Mouse (Mus musculus): ENCODE data around the gene Hist2h2ab. TPM values are rescaled to one million over a fixed set of nuclear protein-coding genes. Genes with fewer than 3 reads are reported as not detected.

Gene Hist2h2ab
- total and polyA plus RNA-seq, 2 experiments from 2014 or later, result 166 TPM; not detected in 1

DNA sequence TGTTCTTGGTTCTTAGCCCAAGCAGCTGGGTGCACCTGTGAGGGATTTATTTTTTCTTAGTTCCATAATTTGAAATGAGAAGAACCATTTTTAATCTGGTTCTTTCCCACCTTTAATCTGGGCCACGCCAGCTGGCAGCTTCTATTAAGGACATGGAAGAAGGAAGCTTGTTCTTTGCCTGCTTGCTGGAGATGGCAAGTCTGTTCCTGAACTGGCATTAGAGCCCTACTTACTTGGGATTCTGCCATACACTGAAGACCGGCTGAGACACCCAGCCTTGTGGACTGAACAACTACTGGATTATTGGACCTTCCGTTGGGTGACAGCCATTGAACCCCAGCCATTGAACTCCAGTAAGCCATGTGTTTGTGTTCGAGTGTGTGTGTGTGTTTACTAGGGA lies 3.1 kb downstream of the Hist2h2ab start:
- ATAC-seq, result no peak
- no peak for DNase-seq
- no peaks in the 10 kb centered on the region for H3K36me3 ChIP-seq (ENCODE audit: insufficient read depth)
- 60% methylated on average over 4 of the region's 4 CpGs for WGBS
- H3K27ac ChIP-seq (ENCODE audit: low read depth, low read length), result no peak overlapping the region
- no peaks in the 10 kb centered on the region for H3K27me3 ChIP-seq (ENCODE audit: insufficient read depth, low read length)
- peaks cover 10% of the 10 kb centered on the region for H3K4me1 ChIP-seq (ENCODE audit: insufficient read depth)
- H3K9ac ChIP-seq, result no peak overlapping the region
- peak overlapping the region; percentile 80 for H3K4me2 ChIP-seq (ENCODE audit: low read depth)
- TF ChIP-seq CTCF (IDR thresholded peaks at IDR 0.05; ENCODE audit: low read depth), result no peak
- H3K4me3 ChIP-seq (ENCODE audit: low read depth, low read length), result no peak overlapping the region
- H3K9me3 ChIP-seq (ENCODE audit: low read length), result no peaks in the 10 kb centered on the region

- Histone ChIP-seq H3K4me3 (ENCODE audit: low read depth, low read length) (no peak overlapping the region), H3K36me3 (ENCODE audit: insufficient read depth) (no peaks in the 10 kb centered on the region), H3K27ac (ENCODE audit: low read depth, low read length) (no peak overlapping the region), H3K27me3 (ENCODE audit: insufficient read depth, low read length) (no peaks in the 10 kb centered on the region), H3K4me2 (ENCODE audit: low read depth) (no peak overlapping the region), H3K9ac (no peak overlapping the region), H3K9me3 (ENCODE audit: low read length) (no peaks in the 10 kb centered on the region), H3K4me1 (ENCODE audit: insufficient read depth) (peaks cover 10% of the 10 kb centered on the region)
- TF ChIP-seq CTCF (IDR thresholded peaks at IDR 0.05; ENCODE audit: low read depth), result no peak
- ATAC-seq (no peak), DNase-seq (no peak)
- 9% methylated on average over 2 of the region's 2 CpGs for WGBS
Observed at GRCm38 (mm10) chr3:96225421-96225820, 5.8 kb downstream of the Hist2h2ab start.

- no peak for TF ChIP-seq CTCF (IDR thresholded peaks at IDR 0.05; ENCODE audit: low read depth)
- H3K9me3 ChIP-seq (ENCODE audit: low read length), result no peaks in the 10 kb centered on the region
- ATAC-seq (no peak), DNase-seq (no peak)
- H3K27me3 ChIP-seq (ENCODE audit: insufficient read depth, low read length), result no peaks in the 10 kb centered on the region
- no peak overlapping the region for H3K9ac ChIP-seq
- H3K27ac ChIP-seq (ENCODE audit: low read depth, low read length), result no peak overlapping the region
- peaks cover 10% of the 10 kb centered on the region for H3K4me1 ChIP-seq (ENCODE audit: insufficient read depth)
- no peaks in the 10 kb centered on the region for H3K36me3 ChIP-seq (ENCODE audit: insufficient read depth)
- H3K4me3 ChIP-seq (ENCODE audit: low read depth, low read length), result no peak overlapping the region
- WGBS, result 77% methylated on average over 8 of the region's 8 CpGs
- no peak overlapping the region for H3K4me2 ChIP-seq (ENCODE audit: low read depth)
Observed at GRCm38 (mm10) chr3:96226695-96227648, 7.3 kb downstream of the Hist2h2ab start.

DNA sequence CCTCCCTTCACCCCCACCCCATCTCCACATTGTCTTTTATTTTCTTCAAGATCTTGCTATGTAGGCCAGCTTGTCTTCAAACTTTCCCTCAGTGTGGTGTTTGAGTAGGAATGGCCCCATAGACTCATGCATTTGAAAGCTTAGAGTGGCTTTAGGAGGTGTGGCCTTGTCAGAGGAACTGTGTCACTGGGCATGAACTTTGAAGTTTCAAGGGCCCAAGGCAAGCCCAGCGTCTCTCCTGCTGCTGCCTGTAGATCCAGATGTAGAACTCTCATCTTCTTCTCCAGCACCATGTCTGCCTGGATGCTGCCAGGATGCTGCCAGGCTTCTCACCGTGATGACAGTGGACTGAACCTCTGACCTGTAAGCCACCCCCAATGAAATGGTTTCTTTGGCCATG lies 9.2 kb downstream of the Hist2h2ab start:
- Histone ChIP-seq H3K4me2 (ENCODE audit: low read depth) (no peak overlapping the region), H3K36me3 (ENCODE audit: insufficient read depth) (no peaks in the 10 kb centered on the region), H3K9me3 (ENCODE audit: low read length) (no peaks in the 10 kb centered on the region), H3K4me3 (ENCODE audit: low read depth, low read length) (no peak overlapping the region), H3K27me3 (ENCODE audit: insufficient read depth, low read length) (no peaks in the 10 kb centered on the region), H3K4me1 (ENCODE audit: insufficient read depth) (0 out of 2 replicates have a peak, but pooled peaks cover 4% of the 10 kb centered on the region), H3K9ac (no peak overlapping the region), H3K27ac (ENCODE audit: low read depth, low read length) (no peak overlapping the region)
- 79% methylated on average over 2 of the region's 2 CpGs for WGBS
- DNase-seq, result no peak
- no peak for ATAC-seq
- TF ChIP-seq CTCF (IDR thresholded peaks at IDR 0.05; ENCODE audit: low read depth), result no peak

- H3K4me3 ChIP-seq (ENCODE audit: low read depth, low read length), result no peak overlapping the region
- no peaks in the 10 kb centered on the region for H3K9me3 ChIP-seq (ENCODE audit: low read length)
- H3K27ac ChIP-seq (ENCODE audit: low read depth, low read length), result no peak overlapping the region
- H3K36me3 ChIP-seq (ENCODE audit: insufficient read depth), result no peaks in the 10 kb centered on the region
- TF ChIP-seq CTCF (IDR thresholded peaks at IDR 0.05; ENCODE audit: low read depth), result no peak
- H3K27me3 ChIP-seq (ENCODE audit: insufficient read depth, low read length), result no peaks in the 10 kb centered on the region
- H3K4me1 ChIP-seq (ENCODE audit: insufficient read depth), result no peaks in the 10 kb centered on the region
- WGBS, result 85% methylated on average over 2 of the region's 2 CpGs
- ATAC-seq (no peak), DNase-seq (no peak)
- H3K9ac ChIP-seq, result no peak overlapping the region
- H3K4me2 ChIP-seq (ENCODE audit: low read depth), result no peak overlapping the region
Observed at GRCm38 (mm10) chr3:96230404-96230803, 10.7 kb downstream of the Hist2h2ab start.

- H3K9me3 ChIP-seq (ENCODE audit: low read length), result no peaks in the 10 kb centered on the region
- H3K4me1 ChIP-seq (ENCODE audit: insufficient read depth), result no peaks in the 10 kb centered on the region
- no peak for DNase-seq
- H3K27ac ChIP-seq (ENCODE audit: low read depth, low read length), result no peak overlapping the region
- H3K4me2 ChIP-seq (ENCODE audit: low read depth), result no peak overlapping the region
- no peak for ATAC-seq
- no peak overlapping the region for H3K4me3 ChIP-seq (ENCODE audit: low read depth, low read length)
- WGBS, result 79% methylated on average over 4 of the region's 4 CpGs
- no peaks in the 10 kb centered on the region for H3K36me3 ChIP-seq (ENCODE audit: insufficient read depth)
- H3K27me3 ChIP-seq (ENCODE audit: insufficient read depth, low read length), result no peaks in the 10 kb centered on the region
- TF ChIP-seq CTCF (IDR thresholded peaks at IDR 0.05; ENCODE audit: low read depth), result no peak
- H3K9ac ChIP-seq, result no peak overlapping the region
Observed at GRCm38 (mm10) chr3:96230910-96231757, 11.5 kb downstream of the Hist2h2ab start.

DNA sequence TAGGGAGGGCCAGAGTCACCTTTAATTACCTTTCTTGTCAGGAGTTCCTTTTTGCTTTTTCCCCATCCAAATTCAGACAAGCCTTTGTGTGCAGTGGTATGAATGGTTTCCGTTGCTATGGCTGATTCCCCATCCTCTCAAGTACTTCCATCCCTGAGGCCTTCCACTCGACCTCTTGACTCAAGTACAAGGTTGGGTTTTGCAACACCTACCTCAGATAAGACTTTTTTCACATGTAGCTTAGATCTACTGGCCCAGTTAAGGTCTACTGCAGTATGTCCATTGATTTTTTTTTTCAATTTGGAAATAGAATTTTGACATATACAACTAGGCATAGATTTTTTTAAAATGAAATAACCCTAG lies 12.1 kb downstream of the Hist2h2ab start:
- no peak overlapping the region for H3K4me3 ChIP-seq (ENCODE audit: low read depth, low read length)
- no peaks in the 10 kb centered on the region for H3K9me3 ChIP-seq (ENCODE audit: low read length)
- no peaks in the 10 kb centered on the region for H3K4me1 ChIP-seq (ENCODE audit: insufficient read depth)
- no peak overlapping the region for H3K27ac ChIP-seq (ENCODE audit: low read depth, low read length)
- H3K4me2 ChIP-seq (ENCODE audit: low read depth), result no peak overlapping the region
- DNase-seq (no peak), ATAC-seq (no peak)
- no peak for TF ChIP-seq CTCF (IDR thresholded peaks at IDR 0.05; ENCODE audit: low read depth)
- whole genome bisulfite sequencing, result 60% methylated on average over 2 of the region's 2 CpGs
- H3K27me3 ChIP-seq (ENCODE audit: insufficient read depth, low read length), result no peaks in the 10 kb centered on the region
- no peaks in the 10 kb centered on the region for H3K36me3 ChIP-seq (ENCODE audit: insufficient read depth)
- H3K9ac ChIP-seq, result no peak overlapping the region

Measured in forebrain, postnatal 0 days (tissue).